Mouse (Mus musculus) CH12.LX (cell line): ENCODE results near the gene Mkln1. TPM values are rescaled to one million over a fixed set of nuclear protein-coding genes. Genes with fewer than 3 reads are reported as not detected.

Experiments used
- DNase-seq: peaks from one replicate; pipeline ENCODE4 v3.0.0-alpha.2; 2013; ENCODE audit errors: extremely low read depth
- H3K27ac ChIP-seq: 2 replicates; pipeline ENCODE4 v1.5.1; 2012; ENCODE audit warnings: low read depth, mild to moderate bottlenecking, control low read depth, moderate library complexity; ENCODE audit not compliant: insufficient read depth
- H3K27me3 ChIP-seq: replicated peaks from 2 replicates; pipeline ENCODE3; 2012; ENCODE audit warnings: inconsistent platforms
- H3K36me3 ChIP-seq, 2 experiments: replicated peaks in 1 of 2; 2 replicates each; pipeline versions ENCODE3 to v1.6.1; 2012; ENCODE audit warnings: inconsistent platforms in 1 of 2, low read length in 1 of 2, mild to moderate bottlenecking in 1 of 2, mixed read lengths in 1 of 2, moderate library complexity in 1 of 2; ENCODE audit not compliant: control insufficient read depth in 1 of 2, insufficient read depth in 1 of 2
- H3K4me1 ChIP-seq, 2 experiments: 2 replicates each; pipeline ENCODE4 v1.6.1; 2012; ENCODE audit warnings: inconsistent platforms in 1 of 2, moderate library complexity in 1 of 2; ENCODE audit not compliant: insufficient read depth in 2 of 2, control insufficient read depth in 1 of 2
- H3K4me2 ChIP-seq: 2 replicates; pipeline ENCODE4 v1.6.1; 2012; ENCODE audit warnings: low read depth, mild to moderate bottlenecking, control low read depth; ENCODE audit not compliant: poor library complexity, insufficient read depth, severe bottlenecking
- H3K4me3 ChIP-seq, 3 experiments: fragments of 150-350 bp in 1 of 3; sonication (generic) in 1 of 3; replicated peaks in 1 of 3; 2 replicates each; pipeline versions ENCODE3 to v1.5.1; 2011 to 2012; ENCODE audit warnings: low read depth in 2 of 3, low read length in 2 of 3, mild to moderate bottlenecking in 2 of 3, moderate library complexity in 2 of 3, control low read depth in 1 of 3, improper control_type of control experiment in 1 of 3, inconsistent platforms in 1 of 3, mixed read lengths in 1 of 3; ENCODE audit not compliant: poor library complexity in 1 of 3
- H3K79me2 ChIP-seq: replicated peaks from 2 replicates; pipeline ENCODE4 v1.6.1; 2012; ENCODE audit warnings: mild to moderate bottlenecking, moderate library complexity; ENCODE audit not compliant: control insufficient read depth, poor library complexity, insufficient read depth, severe bottlenecking; ENCODE audit errors: extremely low read depth
- H3K9ac ChIP-seq: 2 replicates; pipeline ENCODE4 v1.6.1; 2012; ENCODE audit warnings: low read depth, mild to moderate bottlenecking, control low read depth, moderate library complexity; ENCODE audit not compliant: insufficient read depth
- H3K9me3 ChIP-seq: replicated peaks from 2 replicates; pipeline ENCODE3; 2012; ENCODE audit warnings: low read length, inconsistent platforms, mixed read lengths
- CHD2 ChIP-seq: IDR thresholded peaks from 2 replicates; pipeline ENCODE4 v1.6.1; 2011; ENCODE audit warnings: low read length, improper control_type of control experiment
- CTCF ChIP-seq, 2 experiments: IDR thresholded peaks in 1 of 2; conservative IDR thresholded peaks in 1 of 2; 2 replicates each; pipeline ENCODE4 v1.5.1; 2011 to 2012; ENCODE audit warnings: low read depth in 2 of 2, low read length in 2 of 2, improper control_type of control experiment in 1 of 2, inconsistent platforms in 1 of 2, mild to moderate bottlenecking in 1 of 2, moderate library complexity in 1 of 2
- EP300 ChIP-seq: IDR thresholded peaks from 2 replicates; pipeline ENCODE4 v1.6.1; 2011; ENCODE audit warnings: low read length, improper control_type of control experiment
- ETS1 ChIP-seq: conservative IDR thresholded peaks from 2 replicates; pipeline ENCODE4 v1.6.1; 2012; ENCODE audit warnings: low read depth, mild to moderate bottlenecking, inconsistent platforms, low read length, improper control_type of control experiment, moderate library complexity
- JUN ChIP-seq: IDR thresholded peaks from 2 replicates; pipeline ENCODE4 v1.6.1; 2011; ENCODE audit warnings: low read depth, mild to moderate bottlenecking, low read length, improper control_type of control experiment, moderate library complexity; ENCODE audit not compliant: insufficient read depth
- KAT2A ChIP-seq: IDR thresholded peaks from 2 replicates; pipeline ENCODE4 v1.6.1; 2012; ENCODE audit warnings: low read length, improper control_type of control experiment, inconsistent platforms; ENCODE audit not compliant: insufficient replicate concordance
- MAFK ChIP-seq: IDR thresholded peaks from 2 replicates; pipeline ENCODE4 v1.6.1; 2011; ENCODE audit warnings: low read length, improper control_type of control experiment; ENCODE audit not compliant: insufficient replicate concordance
- MAX ChIP-seq: IDR thresholded peaks from 2 replicates; pipeline ENCODE4 v1.6.1; 2011; ENCODE audit warnings: low read length, improper control_type of control experiment
- MXI1 ChIP-seq: IDR thresholded peaks from 2 replicates; pipeline ENCODE4 v1.6.1; 2011; ENCODE audit warnings: mild to moderate bottlenecking, low read depth, low read length, improper control_type of control experiment
- MYC ChIP-seq: IDR thresholded peaks from 2 replicates; pipeline ENCODE4 v1.6.1; 2011; ENCODE audit warnings: low read depth, mild to moderate bottlenecking, improper control_type of control experiment, low read length
- NELFE ChIP-seq: IDR thresholded peaks from 2 replicates; pipeline ENCODE4 v1.6.1; 2011; ENCODE audit warnings: low read depth, low read length, improper control_type of control experiment
- PAX5 ChIP-seq: IDR thresholded peaks from 2 replicates; pipeline ENCODE4 v1.6.1; 2012; ENCODE audit warnings: low read length, inconsistent platforms, mixed read lengths
- POLR2AphosphoS2 ChIP-seq: IDR thresholded peaks from 2 replicates; pipeline ENCODE4 v1.6.1; 2011; ENCODE audit warnings: low read depth, low read length, improper control_type of control experiment
- RAD21 ChIP-seq: IDR thresholded peaks from 2 replicates; pipeline ENCODE4 v1.6.1; 2011; ENCODE audit warnings: low read depth, mild to moderate bottlenecking, low read length, improper control_type of control experiment, moderate library complexity
- RCOR1 ChIP-seq: conservative IDR thresholded peaks from 2 replicates; pipeline ENCODE4 v1.6.1; 2012; ENCODE audit warnings: low read depth, mild to moderate bottlenecking, inconsistent platforms, low read length, improper control_type of control experiment
- TBP ChIP-seq: conservative IDR thresholded peaks from 2 replicates; pipeline ENCODE4 v1.6.1; 2011; ENCODE audit warnings: low read depth, low read length, improper control_type of control experiment
- TCF12 ChIP-seq: IDR thresholded peaks from 2 replicates; pipeline ENCODE4 v1.6.1; 2014; ENCODE audit warnings: low read depth, mild to moderate bottlenecking, inconsistent platforms, low read length, improper control_type of control experiment
- USF1 ChIP-seq: IDR thresholded peaks from 2 replicates; pipeline ENCODE4 v1.6.1; 2014; ENCODE audit warnings: low read depth, mild to moderate bottlenecking, inconsistent platforms, low read length, improper control_type of control experiment
- USF2 ChIP-seq: conservative IDR thresholded peaks from 2 replicates; pipeline ENCODE4 v1.6.1; 2011; ENCODE audit warnings: low read depth, low read length, improper control_type of control experiment
- ZC3H11A ChIP-seq: IDR thresholded peaks from 2 replicates; pipeline ENCODE4 v1.6.1; 2012; ENCODE audit warnings: low read depth, mild to moderate bottlenecking, inconsistent platforms, low read length, improper control_type of control experiment
- ZKSCAN1 ChIP-seq: IDR thresholded peaks from 2 replicates; pipeline ENCODE4 v1.6.1; 2012; ENCODE audit warnings: low read depth, inconsistent platforms, low read length, improper control_type of control experiment, borderline replicate concordance
- dilution Hi-C: fragments of 300-500 bp; cut with MboI; formaldehyde crosslinking; loops from 2 replicates; pipeline ENCODE4 v1.14.3; 2020; ENCODE audit warnings: low sequenced_read_pairs; ENCODE audit not compliant: extremely low pct_unique_long_range_greater_than_20kb, extremely low pct_ligation_motif_present
- in situ Hi-C: fragments of 300-500 bp; cut with MboI; formaldehyde crosslinking; loops from 3 replicates; pipeline ENCODE4 v1.14.3; 2019; ENCODE audit warnings: low sequenced_read_pairs, low pct_ligation_motif_present, low pct_unique_long_range_greater_than_20kb, mixed read lengths
- polyA plus RNA-seq: library from polyadenylated mRNA; unstranded; fragments of >175 nt; gene quantifications from 2 replicates; pipeline ENCODE4 v1.2.1, GENCODE M21; 2012; ENCODE audit warnings: low read depth; ENCODE audit not compliant: insufficient read length
- total RNA-seq, 2 experiments: library from RNA; depleted of rRNA; stranded (reverse); fragments of 300-350 nt in 1 of 2; fragments of >200 nt in 1 of 2; gene quantifications; 2 replicates each; pipeline ENCODE4 v1.2.3; 2012 to 2014

The Mkln1 gene
- total and polyA plus RNA-seq, 3 experiments, result 79.6 to 127 (median 115) TPM

GRCm38 (mm10) chr6:31373084-31373673, 25.4 kb upstream of the Mkln1 start:
- no peaks in the 10 kb centered on the region for H3K79me2 ChIP-seq
- no peaks in the 10 kb centered on the region for H3K36me3 ChIP-seq
- H3K4me3 ChIP-seq, result no peak overlapping the region
- H3K4me1 ChIP-seq, result peaks cover 0 to 14% of the 10 kb centered on the region in 2 experiments; a peak in 2 of 4 replicates
- H3K9me3 ChIP-seq, result no peaks in the 10 kb centered on the region
- in situ Hi-C loops, result no loop called here
- no peak for TF ChIP-seq MXI1
- no peak for TF ChIP-seq MYC
- TF ChIP-seq TBP, result no peak
- TF ChIP-seq RAD21, result no peak
- TF ChIP-seq ZKSCAN1, result no peak
- no peak for TF ChIP-seq USF2
- DNase-seq, result no peak
- dilution Hi-C loops, result no loop called here
- no peak overlapping the region for H3K27ac ChIP-seq
- H3K9ac ChIP-seq, result no peak overlapping the region
- no peaks in the 10 kb centered on the region for H3K27me3 ChIP-seq
- H3K4me2 ChIP-seq, result no peak overlapping the region

DNA sequence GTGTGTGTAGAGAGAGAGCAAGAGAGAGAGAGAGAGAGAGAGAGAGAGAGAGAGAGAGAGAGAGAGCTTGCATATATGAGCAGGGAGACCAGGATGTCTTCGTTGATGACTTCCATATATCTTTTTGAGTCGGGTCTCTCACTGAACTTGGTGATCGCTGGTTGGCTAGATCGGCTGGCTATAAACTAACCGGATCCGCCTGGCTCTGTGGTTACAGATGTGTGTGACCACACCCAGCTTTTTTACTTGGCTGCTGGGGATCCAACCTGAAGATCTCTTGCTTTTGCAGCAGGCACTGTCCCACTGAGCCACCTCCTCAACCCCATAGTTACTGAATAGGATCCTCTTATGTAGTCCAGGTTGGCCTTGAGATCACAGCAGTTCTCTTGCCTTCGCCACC, 15.5 kb upstream of the Mkln1 start:
- Histone ChIP-seq H3K4me1 (peaks cover 0 to 10% of the 10 kb centered on the region in 2 experiments; a peak in 2 of 4 replicates), H3K27me3 (no peaks in the 10 kb centered on the region), H3K36me3 (no peaks in the 10 kb centered on the region), H3K4me2 (no peak overlapping the region), H3K9ac (no peak overlapping the region), H3K79me2 (no peaks in the 10 kb centered on the region), H3K4me3 (no peak overlapping the region), H3K27ac (no peak overlapping the region), H3K9me3 (peaks cover 2% of the 10 kb centered on the region)
- in situ Hi-C loops, result loop anchor here (25.0 kb wide), 1 partner anchor 171 kb away; no protein-coding TSS in a partner anchor
- TF ChIP-seq JUN, result no peak
- TF ChIP-seq TCF12, result no peak
- no peak for TF ChIP-seq MXI1
- no peak for TF ChIP-seq USF1
- no peak for TF ChIP-seq POLR2AphosphoS2
- no peak for TF ChIP-seq RCOR1
- TF ChIP-seq USF2, result no peak
- no peak for TF ChIP-seq MAFK
- no peak for TF ChIP-seq ZKSCAN1
- TF ChIP-seq NELFE, result no peak
- no peak for TF ChIP-seq EP300
- no peak for TF ChIP-seq MAX
- TF ChIP-seq ETS1, result no peak
- TF ChIP-seq PAX5, result no peak
- no peak for TF ChIP-seq CHD2
- no peak for TF ChIP-seq CTCF (conservative IDR thresholded peaks at IDR 0.05 in 1 of 2, IDR thresholded peaks at IDR 0.05 in 1 of 2; ENCODE audit: low read depth in 2 of 2, low read length in 2 of 2)
- no peak for TF ChIP-seq KAT2A
- no peak for TF ChIP-seq ZC3H11A
- dilution Hi-C loops, result no loop called here
- no peak for DNase-seq
